Mouse (Mus musculus) small intestine, adult 2 months (tissue): Measurements from ENCODE around the gene Scrn3. TPM values are rescaled to one million over a fixed set of nuclear protein-coding genes. Genes with fewer than 3 reads are reported as not detected.

Source experiments
- H3K27ac ChIP-seq: fragments of 200-500 bp; 2 replicates; pipeline ENCODE4 v1.5.1; 2012; ENCODE audit warnings: low read depth, low read length, control low read depth, inconsistent platforms; ENCODE audit not compliant: insufficient read depth
- H3K27me3 ChIP-seq: fragments of 200-500 bp; 2 replicates; pipeline ENCODE4 v1.6.1; 2012; ENCODE audit warnings: mild to moderate bottlenecking, moderate library complexity, low read length, inconsistent platforms; ENCODE audit not compliant: control insufficient read depth, insufficient read depth
- H3K36me3 ChIP-seq: fragments of 200-500 bp; 2 replicates; pipeline ENCODE4 v1.6.1; 2012; ENCODE audit warnings: mild to moderate bottlenecking, low read length, control low read depth, inconsistent platforms; ENCODE audit not compliant: control insufficient read depth, insufficient read depth
- H3K4me1 ChIP-seq: fragments of 200-500 bp; 2 replicates; pipeline ENCODE4 v1.6.1; 2012; ENCODE audit warnings: low read length, inconsistent platforms, mixed read lengths; ENCODE audit not compliant: control insufficient read depth, insufficient read depth, insufficient read length
- H3K4me3 ChIP-seq: fragments of 200-500 bp; 2 replicates; pipeline ENCODE4 v1.5.1; 2012; ENCODE audit warnings: low read depth, mild to moderate bottlenecking, control low read depth, inconsistent platforms, low read length, moderate library complexity
- CTCF ChIP-seq: fragments of 200-500 bp; IDR thresholded peaks from 2 replicates; pipeline ENCODE4 v1.5.1; 2012; ENCODE audit warnings: low read depth, mild to moderate bottlenecking, control low read depth, inconsistent platforms, low read length, moderate library complexity, mixed read lengths; ENCODE audit not compliant: insufficient replicate concordance, insufficient read length; ENCODE audit errors: extremely low read depth
- POLR2A ChIP-seq: fragments of 200-500 bp; IDR thresholded peaks from 2 replicates; pipeline ENCODE4 v1.6.1; 2012; ENCODE audit warnings: low read depth, mild to moderate bottlenecking, control low read depth, inconsistent platforms, low read length, moderate library complexity
- WGBS: fragments of 180-500 bp; shearing (Covaris S2); methylation state at CpG from one replicate; pipeline ENCODE4 v1.1.7; 2018; 5-methylcytosine and 5-hydroxymethylcytosine counted together
- polyA plus RNA-seq: library from polyadenylated mRNA; depleted of rRNA; stranded (reverse); fragments of >200 nt; gene quantifications from 2 replicates; pipeline ENCODE4 v1.2.3, GENCODE M21; 2012

Gene Scrn3
- polyA plus RNA-seq, 1 experiment, result 1.6 TPM

GRCm38 (mm10) chr2:73280356-73281047 is 31.9 kb upstream of the Scrn3 start:
- H3K27me3 ChIP-seq, result peaks cover 48% of the 10 kb centered on the region
- TF ChIP-seq CTCF (no peak), POLR2A (no peak)
- H3K36me3 ChIP-seq, result 0 out of 2 replicates have a peak, but pooled peaks cover 2% of the 10 kb centered on the region
- H3K4me1 ChIP-seq, result peaks cover 6% of the 10 kb centered on the region; the same call in 1 of the 2 replicates
- H3K4me3 ChIP-seq, result no peak overlapping the region; the same call in 1 of the 2 replicates
- no peak overlapping the region for H3K27ac ChIP-seq
- WGBS, result 14% methylated on average over 33 of the region's 33 CpGs

GRCm38 (mm10) chr2:73281048-73281661 is 31.2 kb upstream of the Scrn3 start:
- Histone ChIP-seq H3K36me3 (0 out of 2 replicates have a peak, but pooled peaks cover 3% of the 10 kb centered on the region), H3K27ac (no peak overlapping the region), H3K27me3 (peaks cover 48% of the 10 kb centered on the region), H3K4me1 (peaks cover 6% of the 10 kb centered on the region; the same call in 1 of the 2 replicates), H3K4me3 (no peak overlapping the region; the same call in 1 of the 2 replicates)
- TF ChIP-seq CTCF (no peak), POLR2A (no peak)
- 46% methylated on average over 22 of the region's 22 CpGs for WGBS

- no peak for TF ChIP-seq CTCF
- TF ChIP-seq POLR2A, result no peak
- peaks cover 46% of the 10 kb centered on the region for H3K27me3 ChIP-seq
- 0 out of 2 replicates have a peak, but pooled peaks cover 4% of the 10 kb centered on the region for H3K36me3 ChIP-seq
- peaks cover 6% of the 10 kb centered on the region; the same call in 1 of the 2 replicates for H3K4me1 ChIP-seq
- H3K4me3 ChIP-seq, result no peak overlapping the region
- WGBS, result 32% methylated on average over 7 of the region's 7 CpGs
- no peak overlapping the region for H3K27ac ChIP-seq
These were observed 30.7 kb upstream of the Scrn3 start for GRCm38 (mm10) chr2:73281707-73282106.

GRCm38 (mm10) chr2:73285630-73286029 is 26.8 kb upstream of the Scrn3 start:
- H3K27ac ChIP-seq, result no peak overlapping the region
- H3K4me1 ChIP-seq, result peaks cover under 1% of the 10 kb centered on the region; the same call in 1 of the 2 replicates
- H3K36me3 ChIP-seq, result peaks cover 20% of the 10 kb centered on the region; the same call in 1 of the 2 replicates
- TF ChIP-seq CTCF (no peak), POLR2A (no peak)
- no peak overlapping the region for H3K4me3 ChIP-seq
- WGBS, result 6% methylated on average over 2 of the region's 2 CpGs
- peaks cover 12% of the 10 kb centered on the region for H3K27me3 ChIP-seq

- no peaks in the 10 kb centered on the region for H3K27me3 ChIP-seq
- H3K27ac ChIP-seq, result no peak overlapping the region
- H3K4me1 ChIP-seq, result no peaks in the 10 kb centered on the region
- WGBS, result 86% methylated on average over 4 of the region's 4 CpGs
- TF ChIP-seq POLR2A (no peak), CTCF (no peak)
- H3K4me3 ChIP-seq, result no peak overlapping the region
- H3K36me3 ChIP-seq, result peaks cover 32% of the 10 kb centered on the region
These were observed 21.3 kb upstream of the Scrn3 start for GRCm38 (mm10) chr2:73291130-73291529.

- WGBS, result 74% methylated on average over 7 of the region's 7 CpGs
- Histone ChIP-seq H3K4me1 (no peaks in the 10 kb centered on the region), H3K27ac (no peak overlapping the region), H3K4me3 (no peak overlapping the region), H3K27me3 (no peaks in the 10 kb centered on the region), H3K36me3 (peaks cover 25% of the 10 kb centered on the region)
- TF ChIP-seq POLR2A (no peak), CTCF (no peak)
These were observed 17.4 kb upstream of the Scrn3 start for GRCm38 (mm10) chr2:73295023-73295422.

GRCm38 (mm10) chr2:73298154-73298553 is 14.2 kb upstream of the Scrn3 start:
- no peak overlapping the region for H3K27ac ChIP-seq
- H3K4me1 ChIP-seq, result no peaks in the 10 kb centered on the region
- H3K4me3 ChIP-seq, result no peak overlapping the region
- WGBS, result 94% methylated on average over 7 of the region's 7 CpGs
- H3K27me3 ChIP-seq, result no peaks in the 10 kb centered on the region
- TF ChIP-seq CTCF (no peak), POLR2A (no peak)
- peaks cover 24% of the 10 kb centered on the region for H3K36me3 ChIP-seq
